In genomic region chr8:110774047-110774446, GRCm38 (mm10) we compare ENCODE assay signal across 17 mouse cellular contexts. TPM values are rescaled to one million over a fixed set of nuclear protein-coding genes. Genes with fewer than 3 reads are reported as not detected.
DNase-seq lines count a peak whose midpoint lies in the region; ATAC-seq and TF ChIP-seq lines count a peak whose summit lies in the region.
"Had no signal": no experiment of that assay in that cellular context is flagged by ENCODE, and none has a peak within 500 bp of the region (broad histone marks: within the 10 kb centered on the region; RNA-seq: fewer than 3 reads in every experiment).

No protein-coding gene starts in this region.

- intact Hi-C loops in heart, adult 2 months (cut with DNase I): no loop called here
- intact Hi-C loops in heart, postnatal 36 days (cut with DNase I): no loop called here

- no peak overlapping the region for H3K9ac ChIP-seq in heart, adult 2 months (ENCODE audit: low read depth, low read length)
- H3K9ac ChIP-seq in kidney, embryonic 16.5 days (replicated peaks; ENCODE audit: low read length): no peak overlapping the region
- no peak overlapping the region for H3K9ac ChIP-seq in lung, postnatal 0 days (replicated peaks; ENCODE audit: low read depth)
- no peak overlapping the region for H3K9ac ChIP-seq in midbrain, embryonic 16.5 days (ENCODE audit: low read depth, low read length)
- H3K9ac ChIP-seq: heart, embryonic 12.5 days; hindbrain, embryonic 14.5 days; limb, embryonic 12.5 days; midbrain, embryonic 15.5 days had no signal

- no peaks in the 10 kb centered on the region for H3K36me3 ChIP-seq in heart, adult 2 months (ENCODE audit: control insufficient read depth, insufficient read depth, low read length)
- H3K36me3 ChIP-seq in kidney, embryonic 16.5 days (ENCODE audit: insufficient read depth, low read length): no peaks in the 10 kb centered on the region
- no peaks in the 10 kb centered on the region for H3K36me3 ChIP-seq in lung, postnatal 0 days (ENCODE audit: insufficient read depth, low read length)
- no peaks in the 10 kb centered on the region for H3K36me3 ChIP-seq in midbrain, embryonic 16.5 days (ENCODE audit: control insufficient read depth, insufficient read depth, low read length)
- H3K36me3 ChIP-seq: heart, embryonic 12.5 days; limb, embryonic 12.5 days; midbrain, embryonic 15.5 days had no signal

- no peaks in the 10 kb centered on the region for H3K27me3 ChIP-seq in heart, adult 2 months (ENCODE audit: control insufficient read depth, insufficient read depth, low read length)
- H3K27me3 ChIP-seq in kidney, embryonic 16.5 days (ENCODE audit: insufficient read depth, low read length): no peaks in the 10 kb centered on the region
- no peaks in the 10 kb centered on the region for H3K27me3 ChIP-seq in lung, postnatal 0 days (replicated peaks; ENCODE audit: insufficient read depth, low read length)
- no peaks in the 10 kb centered on the region for H3K27me3 ChIP-seq in midbrain, embryonic 16.5 days (ENCODE audit: control insufficient read depth, insufficient read depth, low read depth, low read length)
- H3K27me3 ChIP-seq: heart, embryonic 12.5 days; limb, embryonic 12.5 days; midbrain, embryonic 15.5 days had no signal

- H3K4me3 ChIP-seq in heart, adult 2 months: no peak overlapping the region
- no peak overlapping the region for H3K4me3 ChIP-seq in kidney, embryonic 16.5 days (ENCODE audit: low read length)
- H3K4me3 ChIP-seq in lung, postnatal 0 days (ENCODE audit: low read depth, low read length): no peak overlapping the region
- no peak overlapping the region for H3K4me3 ChIP-seq in midbrain, embryonic 16.5 days (ENCODE audit: low read depth, low read length)
- H3K4me3 ChIP-seq: heart, embryonic 12.5 days; limb, embryonic 12.5 days; midbrain, embryonic 15.5 days had no signal

- no peak for DNase-seq in heart, adult 2 months
- no peak for DNase-seq in heart, postnatal 36 days
- DNase-seq in brain, embryonic 14.5 days (ENCODE audit: low read depth): peak; percentile 14
- no peak for DNase-seq in lung, postnatal 0 days (ENCODE audit: low spot score)
- DNase-seq in spleen, adult 12 weeks (ENCODE audit: low spot score): no peak
- DNase-seq: adrenal gland, postnatal 36 days; right cerebral cortex, postnatal 4 days; thymus, postnatal 4 days had no signal

- peaks cover 2% of the 10 kb centered on the region; the same call in 1 of the 2 replicates for H3K4me1 ChIP-seq in heart, adult 2 months (ENCODE audit: control insufficient read depth, insufficient read depth, low read length)
- H3K4me1 ChIP-seq in kidney, embryonic 16.5 days (ENCODE audit: insufficient read depth, low read length): peaks cover 7% of the 10 kb centered on the region; the same call in 1 of the 2 replicates
- H3K4me1 ChIP-seq in lung, postnatal 0 days (ENCODE audit: insufficient read depth, low read depth, low read length): no peaks in the 10 kb centered on the region
- H3K4me1 ChIP-seq in midbrain, embryonic 16.5 days (ENCODE audit: control insufficient read depth, insufficient read depth, low read length): no peaks in the 10 kb centered on the region
- H3K4me1 ChIP-seq: limb, embryonic 12.5 days; midbrain, embryonic 15.5 days had no signal

- WGBS in heart, adult 2 months: 65% methylated on average over 3 of the region's 3 CpGs
- 40% methylated on average over 3 of the region's 3 CpGs for WGBS in kidney, embryonic 16.5 days
- 50% methylated on average over 3 of the region's 3 CpGs for WGBS in lung, postnatal 0 days
- 88% methylated on average over 3 of the region's 3 CpGs for whole genome bisulfite sequencing in midbrain, embryonic 16.5 days

- H3K27ac ChIP-seq in heart, adult 2 months: peak overlapping the region; percentile 41
- peak overlapping the region; percentile 2; the same call in 1 of the 2 replicates for H3K27ac ChIP-seq in kidney, embryonic 16.5 days (ENCODE audit: low read length)
- 0 out of 2 replicates have a peak overlapping the region, but pooled peaks have one; percentile 21 for H3K27ac ChIP-seq in lung, postnatal 0 days (ENCODE audit: low read length)
- H3K27ac ChIP-seq in midbrain, embryonic 16.5 days (ENCODE audit: low read length): no peak overlapping the region
- H3K27ac ChIP-seq: hindbrain, embryonic 14.5 days; limb, embryonic 12.5 days; midbrain, embryonic 15.5 days had no signal

- ATAC-seq in kidney, embryonic 16.5 days (ENCODE audit: low FRiP score, low TSS enrichment): peak; percentile 77
- peak; percentile 28; the same call in 1 of the 2 replicates for ATAC-seq in lung, postnatal 0 days
- no peak for ATAC-seq in midbrain, embryonic 16.5 days
- ATAC-seq in granulocyte monocyte progenitor cell, adult 5-6 weeks (replicated peaks; ENCODE audit: poor library complexity, severe bottlenecking): no peak
- ATAC-seq: forebrain, embryonic 16.5 days; midbrain, embryonic 15.5 days had no signal

- no peak for TF ChIP-seq POLR2A in heart, adult 2 months (IDR thresholded peaks at IDR 0.05; ENCODE audit: insufficient read depth, low read depth, low read length)
- no peak for TF ChIP-seq POLR2A in brain, embryonic 14.5 days (IDR thresholded peaks at IDR 0.05; ENCODE audit: borderline replicate concordance, extremely low read depth, insufficient read depth, insufficient read length, poor library complexity, severe bottlenecking)

- no peaks in the 10 kb centered on the region for H3K79me2 ChIP-seq in heart, adult 2 months (replicated peaks; ENCODE audit: control insufficient read depth, insufficient read depth, low read length)

- H3K9me3 ChIP-seq in kidney, embryonic 16.5 days (ENCODE audit: low read length): peaks cover 5% of the 10 kb centered on the region; the same call in 1 of the 2 replicates
- H3K9me3 ChIP-seq in lung, postnatal 0 days (ENCODE audit: low read length): no peaks in the 10 kb centered on the region
- H3K9me3 ChIP-seq in midbrain, embryonic 16.5 days (replicated peaks; ENCODE audit: control insufficient read depth, low read length, poor library complexity, severe bottlenecking): no peaks in the 10 kb centered on the region
- H3K9me3 ChIP-seq: heart, embryonic 12.5 days; midbrain, embryonic 15.5 days had no signal

- no peak overlapping the region for H3K4me2 ChIP-seq in kidney, embryonic 16.5 days (replicated peaks; ENCODE audit: low read depth, low read length)
- H3K4me2 ChIP-seq in lung, postnatal 0 days (replicated peaks; ENCODE audit: low read depth, low read length): no peak overlapping the region
- H3K4me2 ChIP-seq in midbrain, embryonic 16.5 days (ENCODE audit: low read length): no peak overlapping the region
- H3K4me2 ChIP-seq: heart, embryonic 12.5 days; hindbrain, embryonic 14.5 days; limb, embryonic 12.5 days; midbrain, embryonic 15.5 days had no signal

- TF ChIP-seq EP300 in heart, adult 2 months (IDR thresholded peaks at IDR 0.05; ENCODE audit: insufficient read depth, low read depth, low read length): no peak
- TF ChIP-seq EP300 in lung, postnatal 0 days (IDR thresholded peaks at IDR 0.05): no peak

- TF ChIP-seq CTCF in heart, adult 2 months (IDR thresholded peaks at IDR 0.05): no peak
- no peak for TF ChIP-seq CTCF in brain, embryonic 14.5 days (IDR thresholded peaks at IDR 0.05; ENCODE audit: borderline replicate concordance, extremely low read depth, insufficient read depth, insufficient read length)
- no peak for TF ChIP-seq CTCF in lung, postnatal 0 days (IDR thresholded peaks at IDR 0.05)

RNA-seq across cellular contexts. Expression of gene Il34, which starts 31.7 kb away (rescaled TPM):
- total RNA-seq in heart, adult 2 months (2021): 1 to 10 TPM; 3.3 to 5.3 TPM
- polyA plus RNA-seq in heart, adult 2 months (2012; rRNA removed): 7.2 and 15.3 TPM in 2 replicates
- 1 to 10 TPM; 4.3 to 6.9 TPM for total RNA-seq in heart, postnatal 36 days (2021)
- 3.1 and 3.9 TPM in 2 replicates for polyA plus RNA-seq in brain, embryonic 14.5 days (2012; rRNA removed)
- 3.0 and 3.2 TPM in 2 replicates for polyA plus RNA-seq in kidney, embryonic 16.5 days (2015; fragmentation: Nextera tagmentation; extraction: Ambion mirVana)
- polyA plus RNA-seq in lung, postnatal 0 days (2015; fragmentation: Nextera tagmentation; extraction: Ambion mirVana): 23.3 and 29.6 TPM in 2 replicates
- polyA plus RNA-seq in midbrain, embryonic 16.5 days (2015; fragmentation: Nextera tagmentation; extraction: Ambion mirVana): 6.9 and 7.7 TPM in 2 replicates
- not detected in 2 replicates for total RNA-seq in granulocyte monocyte progenitor cell, adult 5-6 weeks (2014; fragmentation: Nextera tagmentation)
- not detected in 2 replicates for total RNA-seq in granulocyte monocyte progenitor cell, adult 5-6 weeks (2017)
- polyA plus RNA-seq: neural tube, embryonic 11.5 days had no signal

RNA-seq across cellular contexts. Expression of gene Mtss1l, which starts 52.8 kb away (rescaled TPM):
- 10 to 100 TPM; 38.8 to 39.6 TPM for total RNA-seq in heart, adult 2 months (2021)
- polyA plus RNA-seq in heart, adult 2 months (2012; rRNA removed): 34.3 and 39.7 TPM in 2 replicates
- total RNA-seq in heart, postnatal 36 days (2021): 10 to 100 TPM; 34.3 to 38.1 TPM
- 117 and 189 TPM in 2 replicates for polyA plus RNA-seq in brain, embryonic 14.5 days (2012; rRNA removed)
- polyA plus RNA-seq in kidney, embryonic 16.5 days (2015; fragmentation: Nextera tagmentation; extraction: Ambion mirVana): 9.1 and 9.2 TPM in 2 replicates
- polyA plus RNA-seq in lung, postnatal 0 days (2015; fragmentation: Nextera tagmentation; extraction: Ambion mirVana): 13.8 and 16.6 TPM in 2 replicates
- polyA plus RNA-seq in midbrain, embryonic 16.5 days (2015; fragmentation: Nextera tagmentation; extraction: Ambion mirVana): 24.5 and 24.9 TPM in 2 replicates
- 0.28 TPM in 1 of 2 replicates, not detected in the other for total RNA-seq in granulocyte monocyte progenitor cell, adult 5-6 weeks (2014; fragmentation: Nextera tagmentation)
- total RNA-seq in granulocyte monocyte progenitor cell, adult 5-6 weeks (2017): 0.22 TPM in 1 of 2 replicates, not detected in the other

Comparison
In these comparisons a context has a peak if more than half of its experiments do, and no peak if none do; other contexts are left out.
1. ATAC-seq: peak in kidney, embryonic 16.5 days (single experiment) and lung, postnatal 0 days (single experiment); none in midbrain, embryonic 16.5 days (single experiment) and granulocyte monocyte progenitor cell, adult 5-6 weeks (single experiment).